Mouse (Mus musculus): ENCODE measurements around the gene Hist1h3c. TPM values are rescaled to one million over a fixed set of nuclear protein-coding genes. Genes with fewer than 3 reads are reported as not detected.
"Not testable (repeated sequence)": the region's sequence is repeated elsewhere in the genome, so short reads cannot be mapped to it uniquely, and the experiment has no call there.

The Hist1h3c gene
- polyA plus RNA-seq, 1 experiment from 2014 or later = 3.9 TPM

DNA sequence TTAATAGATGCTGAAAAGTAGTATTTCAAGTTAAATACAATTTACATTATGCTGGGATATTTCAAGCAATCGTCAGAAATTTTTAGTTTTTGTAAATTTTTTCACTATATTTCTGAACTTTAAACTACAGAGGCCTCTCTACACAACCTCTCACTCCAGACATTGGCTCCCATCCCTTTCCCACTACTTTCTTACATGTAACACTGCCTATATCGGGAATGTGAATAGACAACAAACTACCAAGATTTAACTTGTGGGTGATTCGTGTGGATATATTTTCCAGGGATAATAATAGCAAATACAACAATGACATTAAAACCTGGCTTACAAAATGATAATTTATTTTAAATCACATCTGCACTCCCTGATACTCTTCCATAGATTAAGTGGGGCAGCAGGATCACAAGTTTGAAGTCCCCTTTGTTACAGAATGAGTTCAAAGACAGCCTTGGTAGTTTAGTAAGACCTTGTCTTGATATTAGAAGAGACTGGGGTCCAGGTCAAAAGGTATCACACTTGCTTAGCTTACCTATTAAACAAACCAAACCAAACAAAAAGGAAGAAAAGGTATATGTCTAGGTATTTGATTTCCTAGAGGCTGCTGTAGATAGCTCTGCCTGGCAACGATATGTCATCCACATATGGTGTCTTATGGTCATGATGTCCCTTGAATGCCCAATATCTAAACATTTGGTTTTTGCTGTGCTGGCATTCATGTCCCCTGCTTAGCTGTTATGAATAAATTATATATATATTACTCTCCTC is 8.1 kb upstream of the Hist1h3c start:
- H3K4me3 ChIP-seq = no peak overlapping the region
- peak overlapping the region; percentile 34 for H3K4me2 ChIP-seq (replicated peaks)
- ATAC-seq (replicated peaks) = no peak
- no peaks in the 10 kb centered on the region for H3K36me3 ChIP-seq
- WGBS = 50% methylated on average over 4 of the region's 4 CpGs
- H3K27ac ChIP-seq (replicated peaks) = peak overlapping the region; percentile 38
- H3K27me3 ChIP-seq = no peaks in the 10 kb centered on the region
- H3K4me1 ChIP-seq = peaks cover 27% of the 10 kb centered on the region
- no peaks in the 10 kb centered on the region for H3K9me3 ChIP-seq
- no peak overlapping the region for H3K9ac ChIP-seq (replicated peaks)

DNA sequence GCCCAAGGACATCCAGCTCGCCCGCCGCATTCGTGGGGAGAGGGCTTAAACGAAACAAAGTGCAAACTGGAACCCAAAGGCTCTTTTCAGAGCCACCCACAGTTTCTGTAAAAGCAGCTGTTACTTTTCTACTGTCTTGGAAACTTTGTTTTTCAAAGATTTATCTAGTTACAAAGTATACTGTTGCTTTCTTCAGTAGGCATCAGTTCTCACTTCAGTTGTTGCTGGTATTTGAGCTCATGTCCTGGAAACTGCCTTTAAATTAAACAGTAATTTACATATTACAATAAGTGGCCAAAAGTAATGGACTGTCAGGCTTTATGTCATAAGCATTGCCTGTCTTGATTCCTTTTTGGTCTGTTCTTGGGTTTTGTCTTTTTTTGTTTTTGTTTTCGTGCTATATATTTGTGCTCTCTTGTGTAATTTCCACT is 7.4 kb upstream of the Hist1h3c start:
- Histone ChIP-seq H3K4me2 (replicated peaks) (peak overlapping the region; percentile 34), H3K9me3 (no peaks in the 10 kb centered on the region), H3K4me3 (peak overlapping the region; percentile 32), H3K27me3 (no peaks in the 10 kb centered on the region), H3K9ac (replicated peaks) (peak overlapping the region; percentile 40), H3K4me1 (peaks cover 30% of the 10 kb centered on the region), H3K27ac (replicated peaks) (peak overlapping the region; percentile 59), H3K36me3 (no peaks in the 10 kb centered on the region)
- ATAC-seq (replicated peaks) = no peak
- 3% methylated on average over 6 of the region's 6 CpGs for WGBS

DNA sequence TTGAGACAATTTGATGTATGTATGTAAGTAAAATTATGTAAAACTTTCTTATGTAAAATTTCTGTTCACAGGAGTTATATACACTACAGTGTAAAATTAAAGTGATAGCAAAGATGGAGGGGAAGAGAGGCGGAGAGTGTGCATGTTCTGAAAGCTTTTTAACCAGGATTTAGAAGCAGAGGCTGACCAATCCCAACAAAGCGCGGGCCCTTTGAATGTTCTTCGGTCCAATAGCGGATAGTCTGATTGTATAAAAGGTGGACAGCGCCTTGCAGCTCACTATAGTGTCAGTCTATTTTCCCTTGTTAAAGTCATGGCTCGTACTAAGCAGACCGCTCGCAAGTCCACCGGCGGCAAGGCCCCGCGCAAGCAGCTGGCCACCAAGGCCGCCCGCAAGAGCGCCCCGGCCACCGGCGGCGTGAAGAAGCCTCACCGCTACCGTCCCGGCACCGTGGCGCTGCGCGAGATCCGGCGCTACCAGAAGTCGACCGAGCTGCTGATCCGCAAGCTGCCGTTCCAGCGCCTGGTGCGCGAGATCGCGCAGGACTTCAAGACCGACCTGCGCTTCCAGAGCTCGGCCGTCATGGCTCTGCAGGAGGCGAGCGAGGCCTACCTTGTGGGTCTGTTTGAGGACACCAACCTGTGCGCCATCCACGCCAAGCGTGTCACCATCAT is 6.8 kb upstream of the Hist1h3c start, which contains the start of gene Hist1h3b:
Gene Hist1h3b (plus strand): TSS at position 201 of the 675 bp plus-strand sequence.
- H3K36me3 ChIP-seq, H3K9me3 ChIP-seq, H3K27me3 ChIP-seq: not testable (repeated sequence)
- Histone ChIP-seq H3K4me3 (peak within 1 kb of the TSS; percentile 51), H3K4me2 (replicated peaks) (peak within 1 kb of the TSS; percentile 77), H3K9ac (replicated peaks) (peak within 1 kb of the TSS; percentile 52), H3K27ac (replicated peaks) (peak within 1 kb of the TSS; percentile 97), H3K4me1 (peaks cover 31% of the 10 kb centered on the region)
- under 1% methylated on average over 21 of the region's 47 CpGs for WGBS
- ATAC-seq (replicated peaks) = peak; percentile 85

DNA sequence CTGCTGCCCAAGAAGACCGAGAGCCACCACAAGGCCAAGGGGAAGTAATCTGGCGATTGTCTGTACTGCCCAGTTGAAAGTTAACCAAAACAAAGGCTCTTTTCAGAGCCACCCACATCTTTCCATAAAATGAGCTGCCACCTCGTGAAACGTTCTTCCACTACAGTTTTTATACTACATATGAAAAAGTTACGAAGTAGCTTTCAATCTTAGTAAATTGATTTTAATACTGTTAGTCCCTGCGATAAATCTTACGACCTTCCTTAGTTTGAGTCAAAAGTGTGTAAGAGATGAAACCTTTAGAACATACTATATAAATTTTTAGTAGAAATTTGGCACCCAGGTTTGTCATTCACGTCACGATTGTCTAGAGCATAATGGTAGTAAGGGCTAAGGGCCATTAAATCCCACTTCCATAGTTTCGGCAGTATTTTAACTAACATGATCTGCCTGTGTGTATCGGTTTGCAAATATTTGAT is 6.1 kb upstream of the Hist1h3c start:
- Histone ChIP-seq H3K4me1 (peaks cover 33% of the 10 kb centered on the region), H3K36me3 (no peaks in the 10 kb centered on the region), H3K4me2 (replicated peaks) (peak overlapping the region; percentile 77), H3K27me3 (no peaks in the 10 kb centered on the region), H3K4me3 (peak overlapping the region; percentile 51), H3K9me3 (no peaks in the 10 kb centered on the region), H3K9ac (replicated peaks) (peak overlapping the region; percentile 52), H3K27ac (replicated peaks) (peak overlapping the region; percentile 97)
- under 1% methylated on average over 11 of the region's 11 CpGs for WGBS
- ATAC-seq (replicated peaks) = no peak

DNA sequence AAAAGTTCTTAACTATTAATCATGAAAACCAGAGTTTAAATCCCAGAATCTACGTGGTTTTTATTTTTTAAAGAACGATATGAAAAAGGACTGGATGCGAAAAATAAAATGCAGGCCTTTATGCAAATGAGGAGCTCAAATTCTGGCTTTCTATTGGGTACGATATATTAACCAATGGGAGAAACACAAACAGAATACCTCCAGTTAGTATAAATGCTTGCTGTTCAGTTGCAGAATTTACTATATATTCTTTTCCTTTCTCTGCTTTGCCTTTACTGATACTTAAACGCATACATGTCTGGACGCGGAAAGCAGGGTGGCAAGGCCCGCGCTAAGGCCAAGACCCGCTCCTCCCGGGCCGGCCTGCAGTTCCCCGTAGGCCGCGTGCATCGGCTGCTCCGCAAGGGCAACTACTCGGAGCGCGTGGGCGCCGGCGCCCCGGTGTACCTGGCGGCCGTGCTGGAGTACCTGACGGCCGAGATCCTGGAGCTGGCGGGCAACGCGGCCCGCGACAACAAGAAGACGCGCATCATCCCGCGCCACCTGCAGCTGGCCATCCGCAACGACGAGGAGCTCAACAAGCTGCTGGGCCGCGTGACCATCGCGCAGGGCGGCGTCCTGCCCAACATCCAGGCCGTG is 5.6 kb upstream of the Hist1h3c start, which contains the start of gene Hist1h2ab:
Gene Hist1h2ab (plus strand): TSS at position 288 of the 639 bp plus-strand sequence.
- Histone ChIP-seq H3K9ac (replicated peaks) (peak within 1 kb of the TSS; percentile 52), H3K4me2 (replicated peaks) (peak within 1 kb of the TSS; percentile 77), H3K4me1 (peaks cover 33% of the 10 kb centered on the region), H3K4me3 (peak within 1 kb of the TSS; percentile 51), H3K27ac (replicated peaks) (peak within 1 kb of the TSS; percentile 97)
- H3K27me3 ChIP-seq, H3K9me3 ChIP-seq, H3K36me3 ChIP-seq: not testable (repeated sequence)
- ATAC-seq (replicated peaks) = peak; percentile 62
- under 1% methylated on average over 34 of the region's 47 CpGs for WGBS

DNA sequence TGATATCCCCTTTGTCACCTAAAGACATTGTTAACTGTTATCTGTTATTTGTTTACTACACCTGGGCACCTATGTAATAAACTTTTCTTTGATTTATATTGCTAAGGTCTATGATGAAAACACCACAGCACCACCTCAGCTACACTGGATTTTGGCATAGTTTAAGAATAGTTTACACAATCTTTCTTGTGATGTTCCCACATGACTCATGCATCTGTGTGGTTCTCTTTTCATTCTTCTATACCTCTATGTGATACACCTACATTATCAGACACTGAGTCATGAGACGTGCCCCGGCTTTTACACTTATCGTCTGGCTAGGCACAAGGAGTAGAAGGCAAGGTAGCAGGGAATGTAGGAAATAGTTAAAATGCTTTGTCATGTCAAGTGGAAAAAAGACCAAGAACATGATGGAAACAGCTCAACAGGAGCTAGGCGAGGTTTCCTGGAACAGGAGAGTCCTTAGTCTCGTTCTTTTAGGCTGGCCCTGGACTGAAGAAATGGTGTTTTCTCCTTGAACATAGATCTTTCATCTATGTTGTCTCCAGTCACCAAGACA is 4.2 kb upstream of the Hist1h3c start:
- Histone ChIP-seq H3K9me3 (no peaks in the 10 kb centered on the region), H3K27ac (replicated peaks) (peak overlapping the region; percentile 82), H3K27me3 (no peaks in the 10 kb centered on the region), H3K9ac (replicated peaks) (no peak overlapping the region), H3K36me3 (no peaks in the 10 kb centered on the region), H3K4me2 (replicated peaks) (no peak overlapping the region), H3K4me1 (peaks cover 35% of the 10 kb centered on the region), H3K4me3 (no peak overlapping the region)
- WGBS = 91% methylated on average over 5 of the region's 5 CpGs
- no peak for ATAC-seq (replicated peaks)

DNA sequence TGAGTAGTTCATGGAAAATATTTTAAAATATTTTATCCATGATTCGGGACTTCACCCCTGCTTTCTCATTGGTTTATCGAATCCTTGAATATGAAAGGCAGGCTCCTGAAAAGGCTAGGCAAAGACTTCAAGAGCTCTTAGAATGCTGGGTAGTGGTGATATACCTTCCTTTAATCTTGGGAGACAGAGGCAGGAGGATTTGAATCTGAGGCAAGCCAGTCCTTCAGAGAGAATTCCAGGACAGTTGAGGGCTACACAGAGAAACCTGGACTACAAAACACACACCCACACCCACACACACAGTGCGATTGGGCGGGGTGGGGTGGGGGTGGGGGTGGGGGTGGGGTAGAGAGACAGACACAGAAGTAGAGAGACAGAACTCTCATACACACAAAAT is 2.5 kb upstream of the Hist1h3c start:
- Histone ChIP-seq H3K4me3 (no peak overlapping the region), H3K27me3 (no peaks in the 10 kb centered on the region), H3K9ac (replicated peaks) (no peak overlapping the region), H3K9me3 (no peaks in the 10 kb centered on the region), H3K4me2 (replicated peaks) (peak overlapping the region; percentile 80; the same call in 1 of the 2 replicates), H3K36me3 (no peaks in the 10 kb centered on the region), H3K27ac (replicated peaks) (peak overlapping the region; percentile 99), H3K4me1 (peaks cover 38% of the 10 kb centered on the region)
- WGBS = 5% methylated on average over 4 of the region's 4 CpGs
- no peak for ATAC-seq (replicated peaks)

DNA sequence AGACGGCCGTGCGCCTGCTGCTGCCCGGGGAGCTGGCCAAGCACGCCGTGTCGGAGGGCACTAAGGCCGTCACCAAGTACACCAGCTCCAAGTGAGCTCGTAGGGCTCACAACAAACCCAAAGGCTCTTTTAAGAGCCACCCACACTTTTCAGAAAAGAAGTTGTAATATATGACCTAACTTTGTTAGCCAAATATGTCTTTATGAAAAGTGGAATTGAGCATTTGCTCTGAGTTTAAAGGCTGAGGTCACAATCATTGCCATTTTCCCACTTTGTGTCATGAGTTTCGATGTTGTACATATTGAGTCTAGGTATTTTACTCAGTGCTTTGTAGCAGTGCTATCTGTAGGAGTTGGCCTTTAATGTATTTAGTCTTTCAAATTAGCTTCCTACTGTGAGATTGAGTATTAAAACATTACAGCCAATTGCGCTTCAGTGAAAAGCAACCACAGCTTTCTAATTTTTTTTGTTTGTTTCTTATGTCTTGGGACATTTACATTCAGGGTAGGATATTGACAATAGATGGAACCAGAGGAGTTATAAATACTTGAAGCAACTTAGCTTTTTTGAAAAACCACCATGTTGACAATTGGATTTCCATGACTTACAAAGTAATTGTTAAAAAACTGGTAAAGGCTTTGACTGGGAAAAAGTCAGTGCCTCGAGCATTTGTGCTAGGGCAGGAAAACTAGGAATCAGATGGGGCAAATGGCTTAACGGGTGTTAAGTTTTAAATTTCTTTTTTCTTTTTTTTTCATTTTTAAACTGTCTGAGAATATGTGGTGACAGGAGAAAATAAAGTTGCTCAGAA is 1.9 kb upstream of the Hist1h3c start:
- peak; percentile 13 for ATAC-seq (replicated peaks)
- Histone ChIP-seq H3K9me3 (no peaks in the 10 kb centered on the region), H3K9ac (replicated peaks) (peak overlapping the region; percentile 47), H3K4me2 (replicated peaks) (peak overlapping the region; percentile 80), H3K27me3 (no peaks in the 10 kb centered on the region), H3K4me3 (peak overlapping the region; percentile 51), H3K4me1 (peaks cover 34% of the 10 kb centered on the region), H3K36me3 (no peaks in the 10 kb centered on the region), H3K27ac (replicated peaks) (peak overlapping the region; percentile 99)
- 1% methylated on average over 13 of the region's 13 CpGs for WGBS

DNA sequence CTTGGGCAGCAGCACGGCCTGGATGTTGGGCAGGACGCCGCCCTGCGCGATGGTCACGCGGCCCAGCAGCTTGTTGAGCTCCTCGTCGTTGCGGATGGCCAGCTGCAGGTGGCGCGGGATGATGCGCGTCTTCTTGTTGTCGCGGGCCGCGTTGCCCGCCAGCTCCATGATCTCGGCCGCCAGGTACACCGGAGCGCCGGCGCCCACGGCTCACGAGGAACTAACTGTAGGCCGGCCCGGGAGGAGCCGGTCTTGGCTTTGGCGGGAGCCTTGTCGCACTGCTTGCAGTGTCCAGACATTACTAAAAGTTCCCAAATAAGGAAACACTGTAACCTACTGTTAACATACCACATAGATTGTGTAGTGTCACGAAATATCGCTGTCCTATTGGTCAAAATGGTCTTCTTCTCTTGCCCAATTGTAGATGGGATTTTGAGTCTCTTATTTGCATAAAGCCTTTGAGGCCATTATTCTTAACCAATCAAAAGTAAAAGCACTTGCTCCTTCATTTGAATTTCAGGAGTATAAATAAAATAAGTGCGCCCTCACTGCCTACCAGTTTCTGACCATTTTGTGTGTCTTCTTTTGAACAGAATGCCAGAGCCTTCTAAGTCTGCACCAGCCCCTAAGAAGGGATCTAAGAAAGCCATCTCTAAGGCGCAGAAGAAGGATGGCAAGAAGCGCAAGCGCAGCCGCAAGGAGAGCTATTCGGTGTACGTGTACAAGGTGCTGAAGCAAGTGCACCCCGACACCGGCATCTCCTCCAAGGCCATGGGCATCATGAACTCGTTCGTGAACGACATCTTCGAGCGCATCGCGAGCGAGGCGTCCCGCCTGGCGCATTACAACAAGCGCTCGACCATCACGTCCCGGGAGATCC is 1.0 kb upstream of the Hist1h3c start, which contains the start of gene Hist1h2bb:
Gene Hist1h2bb (plus strand): TSS at position 534 of the 880 bp plus-strand sequence.
- H3K27ac ChIP-seq (replicated peaks) = peak within 1 kb of the TSS; percentile 99
- H3K4me1 ChIP-seq = peaks cover 30% of the 10 kb centered on the region
- ATAC-seq (replicated peaks) = peak; percentile 95
- not testable (repeated sequence) for H3K27me3 ChIP-seq, H3K36me3 ChIP-seq, H3K9me3 ChIP-seq
- peak within 1 kb of the TSS; percentile 51 for H3K4me3 ChIP-seq
- peak within 1 kb of the TSS; percentile 80 for H3K4me2 ChIP-seq (replicated peaks)
- WGBS = under 1% methylated on average over 42 of the region's 58 CpGs
- peak within 1 kb of the TSS; percentile 60 for H3K9ac ChIP-seq (replicated peaks)
